Mouse (Mus musculus) frontal cortex, postnatal 36 days (tissue): Measurements from ENCODE around the gene Cntrob.
"Not testable (repeated sequence)": the region's sequence is repeated elsewhere in the genome, so short reads cannot be mapped to it uniquely, and the experiment has no call there.

Source experiments
- DNase-seq, 2 experiments: peaks; one replicate each; pipeline ENCODE4 v3.0.0; 2022; ENCODE audit warnings: low spot score in 2 of 2

Cntrob gene

GRCm38 (mm10) chr11:69340161-69341131, 16.9 kb upstream of the Cntrob start, which contains the start of gene Rnf227:
Gene Rnf227, plus strand, starts transcription at chr11:69340461.
- peak; percentile 83 to 87 for DNase-seq

GRCm38 (mm10) chr11:69334796-69335195, 11.2 kb upstream of the Cntrob start:
- DNase-seq = no peak

GRCm38 (mm10) chr11:69333922-69334321, 10.3 kb upstream of the Cntrob start:
- DNase-seq = no peak

- no peak for DNase-seq
These were observed 9.2 kb upstream of the Cntrob start for GRCm38 (mm10) chr11:69332713-69333253.

- peak; percentile 77 to 80 for DNase-seq
These were observed 8.4 kb upstream of the Cntrob start for GRCm38 (mm10) chr11:69331929-69332405.

- no peak for DNase-seq
These were observed 7.6 kb upstream of the Cntrob start for GRCm38 (mm10) chr11:69331152-69331551.

GRCm38 (mm10) chr11:69328517-69328916, 4.9 kb upstream of the Cntrob start:
- DNase-seq = no peak

GRCm38 (mm10) chr11:69327648-69328047, 4.1 kb upstream of the Cntrob start:
- no peak for DNase-seq

GRCm38 (mm10) chr11:69327157-69327442, 3.5 kb upstream of the Cntrob start:
- no peak for DNase-seq

- no peak for DNase-seq
These were observed 3.0 kb upstream of the Cntrob start for GRCm38 (mm10) chr11:69326408-69327156.

- DNase-seq = peak; percentile 78 to 86
These were observed 2.2 kb upstream of the Cntrob start, which contains the start of gene Kcnab3 for GRCm38 (mm10) chr11:69325628-69326407. Gene Kcnab3, plus strand, starts transcription at chr11:69326258.

GRCm38 (mm10) chr11:69324749-69325148, 1.2 kb upstream of the Cntrob start:
- DNase-seq = no peak

- DNase-seq = no peak
These were observed 693 bp downstream of the Cntrob start for GRCm38 (mm10) chr11:69322693-69323471.

GRCm38 (mm10) chr11:69322010-69322409, 1.6 kb downstream of the Cntrob start:
- DNase-seq = peak in 1 of 2 experiments; percentile 50

GRCm38 (mm10) chr11:69321580-69321979, 2.0 kb downstream of the Cntrob start:
- no peak for DNase-seq

- not testable (repeated sequence) for DNase-seq
These were observed 5.6 kb downstream of the Cntrob start for GRCm38 (mm10) chr11:69318000-69318399.

GRCm38 (mm10) chr11:69316361-69316760, 7.2 kb downstream of the Cntrob start:
- no peak for DNase-seq

GRCm38 (mm10) chr11:69311266-69311665, 12.3 kb downstream of the Cntrob start:
- no peak for DNase-seq

GRCm38 (mm10) chr11:69306039-69306438, 17.5 kb downstream of the Cntrob start:
- DNase-seq = no peak

- DNase-seq = no peak
These were observed 18.3 kb downstream of the Cntrob start for GRCm38 (mm10) chr11:69305291-69305690.

- DNase-seq = no peak
These were observed 20.8 kb downstream of the Cntrob start for GRCm38 (mm10) chr11:69302817-69303216.
